ENCODE assay signal across 10 mouse cellular contexts in the genomic region with DNA sequence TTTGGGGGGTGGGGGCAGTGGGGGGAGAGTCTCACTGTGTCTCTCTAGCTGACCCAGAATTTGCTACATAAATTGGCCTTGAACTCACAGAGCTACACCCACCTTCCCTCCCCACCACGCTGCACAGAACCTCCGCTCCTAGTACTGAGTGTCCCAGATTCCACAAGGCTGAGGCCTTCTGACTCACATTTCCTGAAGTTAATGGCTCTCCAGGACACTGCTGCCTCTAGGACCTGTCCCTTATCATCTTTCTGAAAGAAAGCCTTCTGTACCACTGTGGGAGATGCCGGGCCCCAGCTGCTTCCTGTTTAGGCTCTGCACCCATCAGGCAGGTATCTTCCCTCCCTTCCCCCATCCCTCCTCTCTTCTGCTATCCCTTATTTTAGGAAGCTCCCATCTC. TPM values are rescaled to one million over a fixed set of nuclear protein-coding genes. Genes with fewer than 3 reads are reported as not detected.
DNase-seq lines count a peak whose midpoint lies in the region; ATAC-seq and TF ChIP-seq lines count a peak whose summit lies in the region.
"Had no signal": no experiment of that assay in that cellular context is flagged by ENCODE, and none has a peak within 500 bp of the region (broad histone marks: within the 10 kb centered on the region; RNA-seq: fewer than 3 reads in every experiment).

No protein-coding gene starts in this region.

- peak overlapping the region; percentile 70; the same call in 1 of the 2 replicates for H3K4me3 ChIP-seq in kidney, embryonic 15.5 days (replicated peaks)
- no peak overlapping the region for H3K4me3 ChIP-seq in kidney, embryonic 14.5 days (ENCODE audit: low read length)
- no peak overlapping the region for H3K4me3 ChIP-seq in bone marrow, adult 2 months (replicated peaks; ENCODE audit: control insufficient read depth, low read depth, low read length)
- H3K4me3 ChIP-seq in intestine, embryonic 16.5 days (ENCODE audit: low read length) = no peak overlapping the region
- no peak overlapping the region for H3K4me3 ChIP-seq in stomach, embryonic 14.5 days (ENCODE audit: low read depth, low read length)

- DNase-seq in adipocyte (ENCODE audit: low spot score) = no peak
- DNase-seq in frontal cortex, postnatal 25 days (ENCODE audit: low spot score in 2 of 2) = no peak
- DNase-seq in retina, embryonic 14.5 days (ENCODE audit: low spot score) = no peak

- 38% methylated on average over 3 of the region's 3 CpGs for WGBS in kidney, embryonic 15.5 days
- 45% methylated on average over 3 of the region's 3 CpGs for WGBS in kidney, embryonic 14.5 days
- WGBS in bone marrow, adult 2 months = 56% methylated on average over 3 of the region's 3 CpGs
- WGBS in intestine, embryonic 16.5 days = 33% methylated on average over 3 of the region's 3 CpGs
- 43% methylated on average over 3 of the region's 3 CpGs for WGBS in stomach, embryonic 14.5 days

- H3K27me3 ChIP-seq in kidney, embryonic 15.5 days = no peaks in the 10 kb centered on the region
- no peaks in the 10 kb centered on the region for H3K27me3 ChIP-seq in kidney, embryonic 14.5 days (ENCODE audit: control insufficient read depth, insufficient read depth, low read length)
- H3K27me3 ChIP-seq in intestine, embryonic 16.5 days (replicated peaks; ENCODE audit: control insufficient read depth, insufficient read depth, low read length) = no peaks in the 10 kb centered on the region
- no peaks in the 10 kb centered on the region for H3K27me3 ChIP-seq in stomach, embryonic 14.5 days (ENCODE audit: control insufficient read depth, insufficient read depth, low read length)

- peak overlapping the region; percentile 86 for H3K27ac ChIP-seq in kidney, embryonic 15.5 days
- H3K27ac ChIP-seq in kidney, embryonic 14.5 days (ENCODE audit: low read depth, low read length) = no peak overlapping the region
- H3K27ac ChIP-seq in bone marrow, adult 2 months (ENCODE audit: control insufficient read depth, insufficient read depth, low read depth, low read length, poor library complexity) = 0 out of 2 replicates have a peak overlapping the region, but pooled peaks have one; percentile 17
- peak overlapping the region; percentile 50 for H3K27ac ChIP-seq in intestine, embryonic 16.5 days (ENCODE audit: low read length)
- peak overlapping the region; percentile 29; the same call in 1 of the 2 replicates for H3K27ac ChIP-seq in stomach, embryonic 14.5 days (ENCODE audit: low read length)
- H3K27ac ChIP-seq: macrophage had no signal

- H3K9me3 ChIP-seq in kidney, embryonic 15.5 days (replicated peaks) = no peaks in the 10 kb centered on the region
- H3K9me3 ChIP-seq in kidney, embryonic 14.5 days (ENCODE audit: control insufficient read depth, low read length) = no peaks in the 10 kb centered on the region
- H3K9me3 ChIP-seq in intestine, embryonic 16.5 days (ENCODE audit: control insufficient read depth, low read length) = no peaks in the 10 kb centered on the region
- H3K9me3 ChIP-seq in stomach, embryonic 14.5 days (ENCODE audit: control insufficient read depth, low read depth, low read length) = no peaks in the 10 kb centered on the region

- peaks cover 30% of the 10 kb centered on the region for H3K36me3 ChIP-seq in kidney, embryonic 15.5 days
- H3K36me3 ChIP-seq in kidney, embryonic 14.5 days (ENCODE audit: control insufficient read depth, insufficient read depth, low read length) = peaks cover 11% of the 10 kb centered on the region; the same call in 1 of the 2 replicates
- 0 out of 2 replicates have a peak, but pooled peaks cover 3% of the 10 kb centered on the region for H3K36me3 ChIP-seq in intestine, embryonic 16.5 days (ENCODE audit: control insufficient read depth, insufficient read depth, low read length)
- H3K36me3 ChIP-seq in stomach, embryonic 14.5 days (ENCODE audit: control insufficient read depth, insufficient read depth, low read length) = peaks cover 8% of the 10 kb centered on the region; the same call in 1 of the 2 replicates

- no peak for TF ChIP-seq CTCF in bone marrow, adult 2 months (IDR thresholded peaks at IDR 0.05; ENCODE audit: control insufficient read depth, insufficient read depth, low read length)

- ATAC-seq in kidney, embryonic 15.5 days (replicated peaks; ENCODE audit: low FRiP score) = no peak
- no peak; the same call in 1 of the 2 replicates for ATAC-seq in kidney, embryonic 14.5 days (ENCODE audit: low FRiP score, low TSS enrichment)
- no peak for ATAC-seq in intestine, embryonic 16.5 days
- ATAC-seq in stomach, embryonic 14.5 days (ENCODE audit: insufficient number of reproducible peaks, insufficient read depth, low FRiP score, low read depth) = no peak

- H3K4me2 ChIP-seq in kidney, embryonic 15.5 days = peak overlapping the region; percentile 80
- H3K4me2 ChIP-seq in kidney, embryonic 14.5 days (replicated peaks; ENCODE audit: low read depth, low read length) = no peak overlapping the region
- no peak overlapping the region; the same call in 1 of the 2 replicates for H3K4me2 ChIP-seq in intestine, embryonic 16.5 days (ENCODE audit: low read depth, low read length)
- H3K4me2 ChIP-seq in stomach, embryonic 14.5 days (replicated peaks; ENCODE audit: low read depth, low read length) = no peak overlapping the region

- no peak overlapping the region for H3K9ac ChIP-seq in kidney, embryonic 15.5 days
- no peak overlapping the region for H3K9ac ChIP-seq in kidney, embryonic 14.5 days (ENCODE audit: low read depth, low read length)
- H3K9ac ChIP-seq in intestine, embryonic 16.5 days (ENCODE audit: low read depth, low read length) = peak overlapping the region; percentile 11; the same call in 1 of the 2 replicates
- H3K9ac ChIP-seq in stomach, embryonic 14.5 days (replicated peaks; ENCODE audit: low read depth, low read length) = no peak overlapping the region

- peaks cover 48% of the 10 kb centered on the region for H3K4me1 ChIP-seq in kidney, embryonic 15.5 days
- peaks cover 27% of the 10 kb centered on the region for H3K4me1 ChIP-seq in kidney, embryonic 14.5 days (ENCODE audit: control insufficient read depth, insufficient read depth, low read length)
- peaks cover 12% of the 10 kb centered on the region for H3K4me1 ChIP-seq in bone marrow, adult 2 months (ENCODE audit: control insufficient read depth, insufficient read depth, low read length)
- peaks cover 31% of the 10 kb centered on the region for H3K4me1 ChIP-seq in intestine, embryonic 16.5 days (ENCODE audit: control insufficient read depth, insufficient read depth, low read length)
- peaks cover 25% of the 10 kb centered on the region for H3K4me1 ChIP-seq in stomach, embryonic 14.5 days (ENCODE audit: control insufficient read depth, insufficient read depth, low read length)

- no peak for TF ChIP-seq POLR2A in bone marrow, adult 2 months (IDR thresholded peaks at IDR 0.05; ENCODE audit: borderline replicate concordance, control insufficient read depth, low read depth, low read length)

RNA-seq across cellular contexts. Expression of a gene that starts 2.6 kb away (rescaled TPM):
- polyA plus RNA-seq in kidney, embryonic 15.5 days (2015; fragmentation: Nextera tagmentation; extraction: Ambion mirVana) = not detected in 2 replicates
- polyA plus RNA-seq in kidney, embryonic 14.5 days (2014; fragmentation: Nextera tagmentation; extraction: Ambion mirVana) = not detected in 2 replicates
- not detected in 2 replicates for polyA plus RNA-seq in bone marrow, adult 2 months (2011; ENCODE audit: insufficient read depth, insufficient read length, low replicate concordance, missing spikeins)
- not detected in 2 replicates for polyA plus RNA-seq in intestine, embryonic 16.5 days (2015; fragmentation: Nextera tagmentation; extraction: Ambion mirVana)
- polyA plus RNA-seq in stomach, embryonic 14.5 days (2014; fragmentation: Nextera tagmentation; extraction: Ambion mirVana) = not detected in 2 replicates
- polyA plus RNA-seq: brain, embryonic 14.5 days; macrophage had no signal

RNA-seq across cellular contexts. Expression of a gene that starts 2.8 kb away (rescaled TPM):
- polyA plus RNA-seq in kidney, embryonic 15.5 days (2015; fragmentation: Nextera tagmentation; extraction: Ambion mirVana) = 808 and 824 TPM in 2 replicates
- polyA plus RNA-seq in kidney, embryonic 14.5 days (2014; fragmentation: Nextera tagmentation; extraction: Ambion mirVana) = 965 and 1,048 TPM in 2 replicates
- 1,113 and 1,804 TPM in 2 replicates for polyA plus RNA-seq in bone marrow, adult 2 months (2011; ENCODE audit: insufficient read depth, insufficient read length, low replicate concordance, missing spikeins)
- 533 and 590 TPM in 2 replicates for polyA plus RNA-seq in intestine, embryonic 16.5 days (2015; fragmentation: Nextera tagmentation; extraction: Ambion mirVana)
- 799 and 888 TPM in 2 replicates for polyA plus RNA-seq in stomach, embryonic 14.5 days (2014; fragmentation: Nextera tagmentation; extraction: Ambion mirVana)

RNA-seq across cellular contexts. Expression of a gene that starts 3.0 kb away (rescaled TPM):
- polyA plus RNA-seq in kidney, embryonic 15.5 days (2015; fragmentation: Nextera tagmentation; extraction: Ambion mirVana) = 125 and 129 TPM in 2 replicates
- 143 and 154 TPM in 2 replicates for polyA plus RNA-seq in kidney, embryonic 14.5 days (2014; fragmentation: Nextera tagmentation; extraction: Ambion mirVana)
- polyA plus RNA-seq in bone marrow, adult 2 months (2011; ENCODE audit: insufficient read depth, insufficient read length, low replicate concordance, missing spikeins) = 40.8 and 54.9 TPM in 2 replicates
- polyA plus RNA-seq in intestine, embryonic 16.5 days (2015; fragmentation: Nextera tagmentation; extraction: Ambion mirVana) = 102 and 120 TPM in 2 replicates
- polyA plus RNA-seq in stomach, embryonic 14.5 days (2014; fragmentation: Nextera tagmentation; extraction: Ambion mirVana) = 114 and 125 TPM in 2 replicates

RNA-seq across cellular contexts. Expression of a gene that starts 11.9 kb away (rescaled TPM):
- 9.6 TPM in 2 replicates for polyA plus RNA-seq in kidney, embryonic 15.5 days (2015; fragmentation: Nextera tagmentation; extraction: Ambion mirVana)
- 7.3 and 10.0 TPM in 2 replicates for polyA plus RNA-seq in kidney, embryonic 14.5 days (2014; fragmentation: Nextera tagmentation; extraction: Ambion mirVana)
- 11.1 and 18.4 TPM in 2 replicates for polyA plus RNA-seq in bone marrow, adult 2 months (2011; ENCODE audit: insufficient read depth, insufficient read length, low replicate concordance, missing spikeins)
- 18.2 and 25.5 TPM in 2 replicates for polyA plus RNA-seq in intestine, embryonic 16.5 days (2015; fragmentation: Nextera tagmentation; extraction: Ambion mirVana)
- 16.9 and 23.4 TPM in 2 replicates for polyA plus RNA-seq in stomach, embryonic 14.5 days (2014; fragmentation: Nextera tagmentation; extraction: Ambion mirVana)

RNA-seq across cellular contexts. Expression of a gene that starts 19.8 kb away (rescaled TPM):
- polyA plus RNA-seq in kidney, embryonic 15.5 days (2015; fragmentation: Nextera tagmentation; extraction: Ambion mirVana) = 0.45 and 0.49 TPM in 2 replicates
- 0.16 TPM in 1 of 2 replicates, not detected in the other for polyA plus RNA-seq in kidney, embryonic 14.5 days (2014; fragmentation: Nextera tagmentation; extraction: Ambion mirVana)
- polyA plus RNA-seq in bone marrow, adult 2 months (2011; ENCODE audit: insufficient read depth, insufficient read length, low replicate concordance, missing spikeins) = not detected in 2 replicates
- 0.18 and 0.24 TPM in 2 replicates for polyA plus RNA-seq in intestine, embryonic 16.5 days (2015; fragmentation: Nextera tagmentation; extraction: Ambion mirVana)
- 0.20 TPM in 1 of 2 replicates, not detected in the other for polyA plus RNA-seq in stomach, embryonic 14.5 days (2014; fragmentation: Nextera tagmentation; extraction: Ambion mirVana)
- polyA plus RNA-seq: macrophage had no signal
